Mouse (Mus musculus): ENCODE data around the gene Snph. TPM values are rescaled to one million over a fixed set of nuclear protein-coding genes. Genes with fewer than 3 reads are reported as not detected.
A peak's percentile ranks its signal among the peaks of the same experiment; 100 is the strongest.

The Snph gene
- total and polyA plus RNA-seq, 3 experiments, result not detected

DNA sequence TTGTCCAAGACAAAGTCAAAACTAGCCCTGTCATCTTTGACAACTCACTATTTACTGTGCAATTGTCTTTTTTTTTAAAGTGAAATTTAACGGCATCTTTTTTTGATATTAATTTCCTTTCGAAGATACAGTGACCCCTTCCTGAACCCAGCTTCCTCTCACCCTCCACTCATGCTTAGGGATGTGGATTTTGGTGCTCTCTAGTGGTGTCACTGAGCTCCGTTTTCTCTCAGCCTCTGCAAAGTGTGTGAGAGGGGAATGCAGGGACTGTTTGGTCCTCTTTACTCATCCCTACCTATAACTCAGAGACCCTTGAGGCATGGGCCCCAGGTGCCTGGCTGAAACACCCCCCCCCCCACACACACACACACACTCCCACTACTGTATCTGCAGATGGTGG lies 46.5 kb downstream of the Snph start:
- 0 out of 6 replicates have a peak, but pooled peaks of 1 of the 3 experiments have one; percentile 8 for TF ChIP-seq CTCF (IDR thresholded peaks at IDR 0.05 in 2 of 3, conservative IDR thresholded peaks at IDR 0.05 in 1 of 3; ENCODE audit: control insufficient read depth in 1 of 3, insufficient read depth in 1 of 3, low read depth in 2 of 3, low read length in 3 of 3, poor library complexity in 1 of 3, severe bottlenecking in 1 of 3)
- TF ChIP-seq HCFC1 (IDR thresholded peaks at IDR 0.05; ENCODE audit: low read depth, low read length), result no peak
- no peak for DNase-seq (ENCODE audit: low read depth, low spot score)
- no peaks in the 10 kb centered on the region for H3K27me3 ChIP-seq (ENCODE audit: control insufficient read depth in 1 of 2, insufficient read depth in 2 of 2, low read length in 2 of 2)

DNA sequence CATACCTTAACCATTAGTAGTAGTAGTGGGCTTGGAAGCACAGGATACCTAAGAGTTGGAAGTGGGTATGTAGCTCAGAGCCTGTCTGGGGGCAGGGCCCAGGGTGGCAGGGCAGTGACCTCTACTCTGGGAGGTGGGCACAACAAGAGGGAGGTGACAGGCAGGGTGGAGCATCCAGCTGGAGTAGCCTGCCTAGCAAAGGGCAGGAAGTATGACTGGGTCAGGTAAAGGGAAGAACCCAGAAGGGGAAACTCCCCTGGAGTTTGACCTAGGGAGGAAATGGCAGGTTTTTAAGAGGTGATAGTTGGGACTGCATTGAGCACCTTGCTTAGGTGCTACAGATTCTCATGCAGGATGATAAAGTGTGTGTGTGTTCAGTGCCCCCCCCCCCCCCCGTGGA lies 51.4 kb downstream of the Snph start:
- no peaks in the 10 kb centered on the region for H3K4me1 ChIP-seq (ENCODE audit: control insufficient read depth in 1 of 2, insufficient read depth in 2 of 2, low read length in 2 of 2)
- DNase-seq (ENCODE audit: low read depth, low spot score), result no peak
- no peaks in the 10 kb centered on the region; a peak in 1 of 4 replicates for H3K27me3 ChIP-seq (ENCODE audit: control insufficient read depth in 1 of 2, insufficient read depth in 2 of 2, low read length in 2 of 2)
- no peak overlapping the region for H3K9ac ChIP-seq (ENCODE audit: control insufficient read depth, low read depth, low read length, poor library complexity, severe bottlenecking)
- H3K27ac ChIP-seq (ENCODE audit: control insufficient read depth, low read depth, low read length), result no peak overlapping the region
- no peaks in the 10 kb centered on the region for H3K79me2 ChIP-seq (ENCODE audit: control insufficient read depth, insufficient read depth, low read length, poor library complexity)
- no peaks in the 10 kb centered on the region for H3K9me3 ChIP-seq (replicated peaks; ENCODE audit: insufficient read depth, low read length)
- no peak overlapping the region for H3K4me3 ChIP-seq (ENCODE audit: control insufficient read depth in 1 of 2, insufficient read depth in 1 of 2, low read depth in 2 of 2, low read length in 2 of 2)
- TF ChIP-seq CTCF (IDR thresholded peaks at IDR 0.05 in 2 of 3, conservative IDR thresholded peaks at IDR 0.05 in 1 of 3; ENCODE audit: control insufficient read depth in 1 of 3, insufficient read depth in 1 of 3, low read depth in 2 of 3, low read length in 3 of 3, poor library complexity in 1 of 3, severe bottlenecking in 1 of 3) (no peak), POLR2A (IDR thresholded peaks at IDR 0.05; ENCODE audit: control insufficient read depth in 1 of 2, insufficient read depth in 1 of 2, low read depth in 1 of 2, low read length in 2 of 2, poor library complexity in 1 of 2) (no peak), KAT2A (conservative IDR thresholded peaks at IDR 0.05; ENCODE audit: low read depth, low read length) (no peak), JUND (IDR thresholded peaks at IDR 0.05; ENCODE audit: low read depth, low read length) (no peak), EP300 (IDR thresholded peaks at IDR 0.05; ENCODE audit: low read depth in 1 of 2, low read length in 2 of 2) (no peak), RAD21 (IDR thresholded peaks at IDR 0.05; ENCODE audit: low read depth, low read length) (no peak), MAZ (IDR thresholded peaks at IDR 0.05; ENCODE audit: low read depth, low read length) (no peak), POLR2AphosphoS2 (IDR thresholded peaks at IDR 0.05; ENCODE audit: low read length) (no peak), SMC3 (IDR thresholded peaks at IDR 0.05; ENCODE audit: low read depth, low read length) (no peak), MYC (IDR thresholded peaks at IDR 0.05; ENCODE audit: low read depth, low read length) (no peak), ELF1 (IDR thresholded peaks at IDR 0.05; ENCODE audit: low read depth, low read length) (no peak), NRF1 (IDR thresholded peaks at IDR 0.05; ENCODE audit: insufficient read depth, low read depth, low read length, poor library complexity, severe bottlenecking) (no peak), MYB (IDR thresholded peaks at IDR 0.05; ENCODE audit: low read depth, low read length) (no peak), MXI1 (IDR thresholded peaks at IDR 0.05; ENCODE audit: low read depth, low read length) (no peak), MAX (IDR thresholded peaks at IDR 0.05; ENCODE audit: low read length) (no peak), TCF12 (IDR thresholded peaks at IDR 0.05; ENCODE audit: low read depth, low read length) (no peak), NELFE (IDR thresholded peaks at IDR 0.05; ENCODE audit: low read depth, low read length) (no peak), SIN3A (IDR thresholded peaks at IDR 0.05; ENCODE audit: low read length) (no peak), E2F4 (IDR thresholded peaks at IDR 0.05; ENCODE audit: borderline replicate concordance, low read depth, low read length) (no peak)
- no peaks in the 10 kb centered on the region for H3K36me3 ChIP-seq (ENCODE audit: control insufficient read depth in 1 of 2, insufficient read depth in 2 of 2, low read length in 2 of 2)

More for the DNA sequence above, 46.5 kb downstream of the Snph start:
- no peaks in the 10 kb centered on the region; a peak in 1 of 4 replicates for H3K4me1 ChIP-seq (ENCODE audit: control insufficient read depth in 1 of 2, insufficient read depth in 2 of 2, low read length in 2 of 2)
- no peak overlapping the region for H3K27ac ChIP-seq (ENCODE audit: control insufficient read depth, low read depth, low read length)
- no peaks in the 10 kb centered on the region for H3K36me3 ChIP-seq (ENCODE audit: control insufficient read depth in 1 of 2, insufficient read depth in 2 of 2, low read length in 2 of 2)
- no peaks in the 10 kb centered on the region for H3K9me3 ChIP-seq (replicated peaks; ENCODE audit: insufficient read depth, low read length)
- no peak overlapping the region for H3K4me3 ChIP-seq (ENCODE audit: control insufficient read depth in 1 of 2, insufficient read depth in 1 of 2, low read depth in 2 of 2, low read length in 2 of 2)
- H3K9ac ChIP-seq (ENCODE audit: control insufficient read depth, low read depth, low read length, poor library complexity, severe bottlenecking), result no peak overlapping the region
- no peaks in the 10 kb centered on the region for H3K79me2 ChIP-seq (ENCODE audit: control insufficient read depth, insufficient read depth, low read length, poor library complexity)
